Mouse (Mus musculus): ENCODE data around the gene Lmx1a. TPM values are rescaled to one million over a fixed set of nuclear protein-coding genes. Genes with fewer than 3 reads are reported as not detected.

Lmx1a gene
- total RNA-seq, 4 experiments from 2014 or later, result not detected

- no peak for DNase-seq (ENCODE audit: low spot score in 2 of 2)
Observed at GRCm38 (mm10) chr1:167878354-167878753, 189.3 kb downstream of the Lmx1a start.

GRCm38 (mm10) chr1:167885776-167886175 is 196.7 kb downstream of the Lmx1a start:
- no peak for DNase-seq (ENCODE audit: low spot score in 2 of 2)

- no peak for DNase-seq (ENCODE audit: low spot score in 2 of 2)
Observed at GRCm38 (mm10) chr1:167888120-167888519, 199.1 kb downstream of the Lmx1a start.

- no peak for DNase-seq (ENCODE audit: low spot score in 2 of 2)
Observed at GRCm38 (mm10) chr1:167888816-167889215, 199.8 kb downstream of the Lmx1a start.

GRCm38 (mm10) chr1:167896234-167896633 is 207.2 kb downstream of the Lmx1a start:
- DNase-seq (ENCODE audit: low spot score in 2 of 2), result no peak

Other genes starting within 250 kb of the Lmx1a start
- gene Lrrc52, start 222.5 kb upstream of the Lmx1a start, total RNA-seq (2022), result not detected
- 10 to 100 TPM; 22.6 to 28.4 (median 24.6) TPM for gene Rxrg, start 90.9 kb upstream of the Lmx1a start, total RNA-seq (2022)

Data from left cerebral cortex, adult 8-10 months (tissue).